Mouse (Mus musculus) kidney, embryonic 16.5 days (tissue): ENCODE data around the gene Lypla2. TPM values are rescaled to one million over a fixed set of nuclear protein-coding genes. Genes with fewer than 3 reads are reported as not detected.
A peak's percentile ranks its signal among the peaks of the same experiment; 100 is the strongest.

Source experiments
- ATAC-seq: fragments of 200-750 bp; cut with Nextera tagmentation; 2 replicates; pipeline ENCODE4 v1.8.0; 2017; ENCODE audit warnings: moderate TSS enrichment; ENCODE audit not compliant: low FRiP score, low TSS enrichment
- H3K27ac ChIP-seq: fragments of 300-500 bp; sonication (generic); 2 replicates; pipeline ENCODE4 v1.5.1; 2014; ENCODE audit warnings: low read length
- H3K27me3 ChIP-seq: fragments of 300-500 bp; sonication (generic); 2 replicates; pipeline ENCODE4 v1.6.1; 2014; ENCODE audit warnings: low read length, control low read depth, mixed read lengths; ENCODE audit not compliant: insufficient read depth
- H3K36me3 ChIP-seq: fragments of 300-500 bp; sonication (generic); 2 replicates; pipeline ENCODE4 v1.6.1; 2014; ENCODE audit warnings: low read length, control low read depth, mixed read lengths; ENCODE audit not compliant: insufficient read depth
- H3K4me1 ChIP-seq: fragments of 300-500 bp; sonication (generic); 2 replicates; pipeline ENCODE4 v1.6.1; 2014; ENCODE audit warnings: low read length, control low read depth, mixed read lengths; ENCODE audit not compliant: insufficient read depth
- H3K4me2 ChIP-seq: fragments of 300-500 bp; sonication (generic); replicated peaks from 2 replicates; pipeline ENCODE4 v1.6.1; 2014; ENCODE audit warnings: low read depth, low read length
- H3K4me3 ChIP-seq: fragments of 300-500 bp; sonication (generic); 2 replicates; pipeline ENCODE4 v1.5.1; 2014; ENCODE audit warnings: mild to moderate bottlenecking, low read length
- H3K9ac ChIP-seq: fragments of 300-500 bp; sonication (generic); replicated peaks from 2 replicates; pipeline ENCODE4 v1.6.1; 2014; ENCODE audit warnings: low read length
- H3K9me3 ChIP-seq: fragments of 300-500 bp; sonication (generic); 2 replicates; pipeline ENCODE4 v1.6.1; 2016; ENCODE audit warnings: low read length, control low read depth
- WGBS: fragments of 180-500 bp; shearing (Covaris S2); extraction: QIAGEN DNeasy Blood & Tissue Kit; methylation state at CpG from one replicate; pipeline ENCODE4 v1.1.7; 2014; 5-methylcytosine and 5-hydroxymethylcytosine counted together
- polyA plus RNA-seq: library from polyadenylated mRNA; unstranded; fragments of >200 nt; fragmentation: Nextera tagmentation; extraction: Ambion mirVana; gene quantifications from 2 replicates; pipeline ENCODE4 v1.2.1, GENCODE M21; 2015

Gene Lypla2
- polyA plus RNA-seq, 1 experiment from 2014 or later = 147 TPM

DNA sequence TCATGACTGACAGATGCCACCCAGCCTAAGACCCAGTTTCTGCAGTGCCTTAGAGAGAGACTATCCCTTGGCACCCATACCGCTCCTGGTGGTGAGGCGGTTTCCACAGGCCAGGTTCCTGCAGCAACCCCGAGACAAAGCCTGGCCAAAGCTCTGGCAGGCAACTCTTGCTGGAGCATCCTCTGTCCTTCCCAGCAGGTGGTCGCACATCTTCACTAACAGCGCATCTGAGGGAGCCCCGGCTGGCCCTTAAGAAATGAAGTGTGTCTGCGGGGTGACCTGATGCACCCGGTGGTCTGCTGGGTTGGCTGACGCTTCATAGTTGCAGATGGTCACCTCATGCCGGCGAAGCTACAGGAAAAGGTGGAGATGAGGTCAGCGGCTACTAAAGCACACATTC is 3.7 kb upstream of the Lypla2 start:
- 91% methylated on average over 12 of the region's 12 CpGs for WGBS
- no peak overlapping the region for H3K4me3 ChIP-seq
- peaks cover 14% of the 10 kb centered on the region for H3K4me1 ChIP-seq
- H3K9ac ChIP-seq = no peak overlapping the region
- peaks cover 34% of the 10 kb centered on the region for H3K36me3 ChIP-seq
- no peaks in the 10 kb centered on the region for H3K9me3 ChIP-seq
- H3K4me2 ChIP-seq = no peak overlapping the region
- no peaks in the 10 kb centered on the region for H3K27me3 ChIP-seq
- ATAC-seq = no peak
- no peak overlapping the region for H3K27ac ChIP-seq

DNA sequence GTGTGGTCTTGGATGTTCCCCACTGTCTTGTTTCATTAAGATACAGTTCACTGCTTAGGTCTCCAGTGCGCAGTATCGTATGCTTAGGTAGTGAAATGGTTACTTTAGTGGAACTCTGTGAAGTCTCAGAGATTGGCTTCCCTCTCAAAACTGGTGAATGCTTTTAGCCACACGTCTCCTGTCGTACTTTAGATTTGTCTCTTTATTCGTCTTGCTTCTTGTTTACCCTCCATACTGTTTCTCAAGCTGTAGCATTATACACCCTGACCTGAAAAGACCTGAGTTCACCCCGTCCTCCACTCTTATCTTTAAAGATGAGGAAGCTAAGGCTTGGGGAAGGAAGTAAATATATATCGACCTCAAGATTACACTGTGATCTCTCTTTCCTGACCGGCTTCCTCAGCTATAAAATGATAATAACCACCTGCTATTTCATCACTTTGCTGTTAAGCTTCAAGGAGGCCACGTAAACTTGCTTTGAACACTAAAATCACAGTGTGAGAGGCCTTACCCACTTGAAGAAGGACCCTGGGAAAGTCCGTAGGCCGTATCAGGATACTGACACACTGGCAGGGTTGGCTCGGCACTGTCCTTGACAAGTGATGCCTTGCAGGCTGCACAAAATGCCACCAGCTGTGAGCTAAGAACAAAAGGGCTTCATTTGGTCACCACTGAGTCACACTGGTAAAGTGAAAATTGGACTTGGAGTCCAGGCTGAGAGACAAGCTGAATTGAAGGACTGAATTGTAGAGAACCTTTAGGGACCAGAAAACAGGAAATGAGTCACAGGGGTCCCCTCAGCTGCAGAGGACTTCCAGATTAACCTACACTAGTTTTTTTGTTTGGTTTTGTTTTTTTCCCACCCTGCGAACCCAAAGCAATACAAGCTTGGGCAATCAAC is 735 bp upstream of the Lypla2 start:
- H3K9ac ChIP-seq = peak overlapping the region; percentile 91

DNA sequence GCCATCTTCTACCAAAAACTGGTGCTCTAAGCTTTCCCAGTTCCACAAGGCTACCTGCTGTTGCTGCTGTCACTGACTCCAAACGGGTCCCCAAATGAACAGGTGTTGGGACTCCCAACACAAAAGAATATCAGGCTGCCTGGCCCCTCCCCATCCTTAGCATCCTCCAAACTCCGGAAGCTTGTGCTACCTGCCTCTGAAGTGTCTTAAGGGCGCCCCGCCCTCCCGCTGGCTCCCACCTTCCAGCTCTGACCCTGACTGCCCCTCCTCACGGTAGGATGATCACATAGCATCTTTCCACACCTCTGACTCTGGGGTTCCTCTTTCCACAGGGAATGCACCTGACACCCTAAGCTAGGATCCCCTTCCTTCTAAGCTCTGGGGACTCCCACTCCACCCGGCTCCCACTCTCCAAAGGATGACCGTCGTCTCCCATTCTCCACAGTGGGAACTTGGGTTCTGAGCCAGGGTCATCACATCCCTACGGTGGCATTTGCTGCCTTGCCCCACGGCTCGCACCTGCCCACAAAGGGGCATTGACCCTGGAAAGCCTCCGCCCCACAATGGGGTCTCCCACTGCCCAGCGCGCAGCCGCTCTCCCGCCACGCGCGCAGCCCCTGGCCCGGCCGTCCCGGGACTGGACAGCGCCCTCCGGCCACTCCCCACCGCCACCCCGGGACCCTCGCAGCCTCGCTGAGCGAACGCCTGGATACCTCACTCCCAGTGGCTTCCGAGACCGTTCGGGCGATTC is 446 bp downstream of the Lypla2 start:
- peaks cover 58% of the 10 kb centered on the region for H3K36me3 ChIP-seq
- WGBS = 0% methylated on average over 34 of the region's 35 CpGs
- H3K9ac ChIP-seq = peak overlapping the region; percentile 91
- no peaks in the 10 kb centered on the region for H3K9me3 ChIP-seq
- H3K4me2 ChIP-seq = peak overlapping the region; percentile 85
- no peaks in the 10 kb centered on the region for H3K27me3 ChIP-seq
- peak overlapping the region; percentile 51; the same call in 1 of the 2 replicates for H3K27ac ChIP-seq
- ATAC-seq = peak; percentile 64
- peak overlapping the region; percentile 92 for H3K4me3 ChIP-seq
- peaks cover 19% of the 10 kb centered on the region for H3K4me1 ChIP-seq

More for the DNA sequence above, 735 bp upstream of the Lypla2 start:
- Histone ChIP-seq H3K9me3 (no peaks in the 10 kb centered on the region), H3K4me2 (peak overlapping the region; percentile 85), H3K4me3 (peak overlapping the region; percentile 92), H3K27ac (no peak overlapping the region), H3K36me3 (peaks cover 49% of the 10 kb centered on the region), H3K4me1 (peaks cover 19% of the 10 kb centered on the region), H3K27me3 (no peaks in the 10 kb centered on the region)
- no peak for ATAC-seq
- WGBS = 61% methylated on average over 13 of the region's 13 CpGs

DNA sequence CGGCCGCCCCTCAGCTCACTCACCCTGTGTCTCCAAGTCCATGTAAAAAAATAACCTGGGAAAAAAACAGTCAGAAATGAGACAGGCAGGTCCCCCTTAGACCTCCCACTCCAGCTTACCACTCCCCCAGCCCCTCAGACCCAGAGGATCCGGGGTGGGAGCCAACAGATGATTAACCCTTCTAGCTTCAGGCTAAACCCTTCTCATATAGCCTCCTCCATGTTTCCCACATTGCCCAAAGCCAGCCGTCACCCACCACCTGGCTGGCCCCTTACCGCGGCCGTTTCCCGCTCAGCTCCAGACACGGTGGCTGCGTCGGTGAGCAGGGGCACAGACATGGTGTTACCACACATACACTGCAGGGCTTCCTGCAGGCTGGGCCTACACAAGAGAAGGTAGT is 1.8 kb downstream of the Lypla2 start:
- Histone ChIP-seq H3K27me3 (no peaks in the 10 kb centered on the region), H3K36me3 (peaks cover 52% of the 10 kb centered on the region), H3K27ac (no peak overlapping the region), H3K9ac (no peak overlapping the region), H3K9me3 (no peaks in the 10 kb centered on the region), H3K4me3 (no peak overlapping the region), H3K4me1 (peaks cover 19% of the 10 kb centered on the region), H3K4me2 (no peak overlapping the region)
- no peak for ATAC-seq
- WGBS = 82% methylated on average over 11 of the region's 11 CpGs

DNA sequence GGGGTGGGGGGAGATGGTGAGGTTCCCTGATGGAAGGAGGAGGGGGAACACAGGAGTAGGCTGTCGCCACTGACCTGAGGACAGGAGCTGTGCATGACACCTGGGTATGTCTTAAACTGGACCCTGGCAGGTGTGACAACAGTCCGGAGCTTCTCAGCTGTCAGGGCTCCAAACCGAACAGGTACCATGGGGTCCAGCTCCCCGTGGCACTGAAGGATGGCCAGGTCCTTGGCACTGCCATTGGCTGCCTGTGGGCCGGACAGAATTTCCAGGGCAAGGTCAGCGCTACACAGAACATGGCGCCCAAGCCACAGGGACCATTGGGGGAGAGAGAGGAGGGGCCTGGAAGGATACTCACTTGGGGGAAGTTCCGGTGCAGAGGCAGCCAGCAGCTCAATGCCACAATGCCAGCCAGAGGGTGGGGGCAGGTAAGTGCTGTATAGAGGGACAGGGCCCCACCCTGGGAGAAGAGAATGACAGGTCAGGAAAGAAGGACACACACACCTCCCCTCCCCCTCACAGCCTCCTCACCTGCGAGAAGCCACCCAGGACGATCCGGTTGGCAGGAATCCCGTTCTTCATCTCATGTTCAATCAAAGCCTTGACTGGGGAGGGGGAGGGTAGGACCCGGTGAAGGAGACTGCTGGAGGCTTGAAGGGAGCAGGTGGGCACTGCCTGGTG is 3.2 kb downstream of the Lypla2 start:
- 88% methylated on average over 13 of the region's 13 CpGs for WGBS
- H3K9ac ChIP-seq = no peak overlapping the region
- no peaks in the 10 kb centered on the region for H3K9me3 ChIP-seq
- H3K4me2 ChIP-seq = no peak overlapping the region
- H3K27me3 ChIP-seq = no peaks in the 10 kb centered on the region
- no peak overlapping the region for H3K4me3 ChIP-seq
- no peak overlapping the region for H3K27ac ChIP-seq
- H3K4me1 ChIP-seq = peaks cover 29% of the 10 kb centered on the region
- no peak for ATAC-seq
- peaks cover 45% of the 10 kb centered on the region for H3K36me3 ChIP-seq

DNA sequence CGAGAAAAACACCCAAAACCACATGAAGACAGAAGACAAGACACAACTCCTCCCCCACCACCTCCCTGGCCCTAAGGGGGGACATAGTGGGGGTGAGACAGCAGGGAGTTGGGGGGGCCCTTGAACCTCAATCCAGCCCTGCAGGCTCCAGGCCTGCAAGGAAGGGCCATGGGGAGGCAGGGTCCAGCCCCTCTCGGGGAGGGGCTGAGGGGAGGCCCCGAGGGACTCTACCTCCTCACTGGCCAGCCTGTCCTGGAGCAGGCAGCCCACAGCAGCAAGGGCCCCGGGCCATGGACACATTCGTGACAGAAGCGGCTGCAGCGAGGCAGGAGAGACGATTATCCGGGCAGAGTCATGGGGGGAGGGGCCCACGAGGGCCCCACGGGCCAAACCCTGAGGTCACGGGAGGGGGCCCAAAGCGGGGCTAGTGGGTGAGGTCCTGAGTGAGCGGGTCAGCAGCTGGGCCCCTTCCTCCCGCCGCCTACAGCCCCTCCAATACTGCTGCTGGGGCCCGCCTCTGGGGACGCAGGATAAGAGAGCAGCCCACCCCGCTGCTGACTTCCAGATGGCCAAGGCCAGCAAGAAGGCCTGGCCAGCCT is 4.1 kb downstream of the Lypla2 start:
- Histone ChIP-seq H3K27ac (no peak overlapping the region), H3K4me1 (peaks cover 30% of the 10 kb centered on the region), H3K4me2 (no peak overlapping the region), H3K4me3 (no peak overlapping the region), H3K27me3 (no peaks in the 10 kb centered on the region), H3K36me3 (peaks cover 45% of the 10 kb centered on the region), H3K9ac (no peak overlapping the region), H3K9me3 (no peaks in the 10 kb centered on the region)
- no peak for ATAC-seq
- 78% methylated on average over 15 of the region's 19 CpGs for WGBS

DNA sequence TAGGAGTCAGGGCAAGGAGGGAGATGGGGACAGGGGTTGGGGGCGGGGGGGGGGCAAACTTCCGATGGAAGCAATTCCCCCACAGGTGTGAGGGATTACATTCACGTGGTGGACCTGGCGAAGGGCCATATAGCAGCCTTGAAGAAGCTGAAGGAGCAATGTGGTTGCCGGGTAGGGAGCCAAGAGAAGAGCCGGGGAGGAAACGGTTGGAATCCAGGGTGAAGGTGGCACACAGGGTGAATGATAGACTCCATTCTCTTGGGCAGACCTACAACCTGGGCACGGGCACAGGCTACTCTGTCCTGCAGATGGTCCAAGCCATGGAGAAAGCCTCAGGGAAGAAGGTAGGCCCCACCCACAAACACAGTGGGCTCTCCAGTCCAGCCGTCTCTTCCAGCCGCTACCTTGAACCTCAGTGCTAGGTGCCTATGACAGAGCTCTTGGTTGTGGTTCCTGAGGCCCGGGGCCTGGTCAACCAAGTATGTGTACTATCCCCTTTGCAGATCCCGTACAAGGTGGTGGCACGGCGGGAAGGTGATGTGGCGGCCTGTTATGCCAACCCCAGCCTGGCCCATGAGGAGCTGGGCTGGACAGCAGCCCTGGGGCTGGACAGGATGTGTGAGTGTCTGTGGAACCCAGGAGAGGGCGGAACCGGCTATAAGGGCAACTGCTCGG is 5.2 kb downstream of the Lypla2 start:
- H3K4me2 ChIP-seq = no peak overlapping the region
- H3K4me1 ChIP-seq = peaks cover 27% of the 10 kb centered on the region
- no peak overlapping the region for H3K27ac ChIP-seq
- no peak overlapping the region for H3K4me3 ChIP-seq
- WGBS = 93% methylated on average over 18 of the region's 18 CpGs
- H3K9ac ChIP-seq = no peak overlapping the region
- no peak for ATAC-seq
- H3K27me3 ChIP-seq = no peaks in the 10 kb centered on the region
- H3K36me3 ChIP-seq = peaks cover 45% of the 10 kb centered on the region
- H3K9me3 ChIP-seq = no peaks in the 10 kb centered on the region

DNA sequence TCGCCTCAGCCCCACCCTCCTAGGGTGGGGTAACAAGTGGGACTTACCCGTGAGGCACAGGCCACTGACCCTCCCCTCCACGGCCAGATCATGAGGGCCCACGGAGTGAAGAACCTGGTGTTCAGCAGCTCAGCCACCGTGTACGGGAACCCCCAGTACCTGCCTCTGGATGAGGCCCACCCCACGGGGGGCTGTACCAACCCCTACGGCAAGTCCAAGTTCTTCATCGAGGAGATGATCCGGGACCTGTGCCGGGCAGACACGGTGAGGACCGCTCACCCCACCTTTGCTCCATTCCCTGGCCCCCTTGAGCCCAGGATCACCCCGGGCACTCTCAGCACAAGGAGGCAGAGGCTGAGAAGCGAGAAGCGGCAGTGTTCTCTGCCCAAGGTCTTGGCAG is 6.1 kb downstream of the Lypla2 start:
- no peak overlapping the region for H3K4me3 ChIP-seq
- WGBS = 93% methylated on average over 16 of the region's 16 CpGs
- H3K9ac ChIP-seq = no peak overlapping the region
- no peaks in the 10 kb centered on the region for H3K27me3 ChIP-seq
- H3K36me3 ChIP-seq = peaks cover 48% of the 10 kb centered on the region
- H3K4me1 ChIP-seq = peaks cover 21% of the 10 kb centered on the region
- no peak for ATAC-seq
- no peaks in the 10 kb centered on the region for H3K9me3 ChIP-seq
- H3K4me2 ChIP-seq = no peak overlapping the region
- no peak overlapping the region for H3K27ac ChIP-seq

DNA sequence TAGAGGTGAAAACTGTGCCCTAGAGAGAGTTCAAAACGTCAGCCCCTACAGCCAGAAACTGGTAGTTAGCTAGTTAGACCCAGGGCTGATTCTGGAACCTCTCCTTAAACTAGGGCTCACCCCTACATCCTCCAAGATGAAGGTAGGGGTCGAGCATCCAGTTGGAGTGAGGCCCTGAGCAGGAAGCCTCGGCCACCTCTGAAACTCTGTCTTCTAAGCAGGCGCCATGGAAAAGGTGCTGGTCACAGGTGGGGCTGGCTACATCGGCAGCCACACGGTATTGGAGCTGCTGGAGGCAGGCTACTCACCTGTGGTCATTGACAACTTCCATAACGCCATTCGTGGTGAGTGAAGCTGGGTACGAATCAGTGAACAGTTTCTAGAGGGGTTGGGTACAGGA is 7.3 kb downstream of the Lypla2 start:
- Histone ChIP-seq H3K9ac (0 out of 2 replicates have a peak overlapping the region, but pooled peaks have one; percentile 3), H3K9me3 (no peaks in the 10 kb centered on the region), H3K4me2 (no peak overlapping the region), H3K4me3 (no peak overlapping the region), H3K27me3 (no peaks in the 10 kb centered on the region), H3K4me1 (peaks cover 15% of the 10 kb centered on the region), H3K27ac (no peak overlapping the region), H3K36me3 (peaks cover 48% of the 10 kb centered on the region)
- no peak for ATAC-seq
- WGBS = 78% methylated on average over 9 of the region's 9 CpGs
